Mouse (Mus musculus) cerebellum, adult 9-11 months (tissue): ENCODE measurements around the gene Psmb7.

Experiments used
- DNase-seq: peaks from one replicate; pipeline ENCODE4 v3.0.0; 2022

Gene Psmb7

DNA sequence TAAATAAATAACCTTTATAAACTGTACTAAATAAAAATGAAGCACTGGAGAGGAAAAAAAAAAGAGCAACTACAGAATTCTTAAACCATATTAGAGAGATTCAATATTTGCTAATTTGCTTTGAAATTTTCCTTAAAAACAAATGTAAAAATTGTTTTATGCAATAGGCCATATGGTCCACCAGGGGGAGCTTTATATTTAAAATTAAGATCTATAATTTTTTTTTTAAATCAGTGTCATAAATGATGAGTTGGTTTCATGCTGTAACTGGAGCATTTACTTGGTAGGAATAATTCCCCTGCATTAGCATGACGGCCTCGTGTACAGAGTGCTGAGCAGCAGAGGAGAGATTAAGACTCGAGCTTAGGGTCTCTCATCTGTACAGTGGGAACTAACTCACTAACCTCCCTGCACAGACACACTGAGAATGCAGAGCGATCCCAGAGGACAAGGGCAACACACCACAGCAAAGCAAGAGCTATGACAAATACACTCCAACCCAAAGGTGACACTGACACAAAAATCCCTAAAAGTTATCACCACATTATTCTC is 6.1 kb downstream of the Psmb7 start:
- no peak for DNase-seq

DNA sequence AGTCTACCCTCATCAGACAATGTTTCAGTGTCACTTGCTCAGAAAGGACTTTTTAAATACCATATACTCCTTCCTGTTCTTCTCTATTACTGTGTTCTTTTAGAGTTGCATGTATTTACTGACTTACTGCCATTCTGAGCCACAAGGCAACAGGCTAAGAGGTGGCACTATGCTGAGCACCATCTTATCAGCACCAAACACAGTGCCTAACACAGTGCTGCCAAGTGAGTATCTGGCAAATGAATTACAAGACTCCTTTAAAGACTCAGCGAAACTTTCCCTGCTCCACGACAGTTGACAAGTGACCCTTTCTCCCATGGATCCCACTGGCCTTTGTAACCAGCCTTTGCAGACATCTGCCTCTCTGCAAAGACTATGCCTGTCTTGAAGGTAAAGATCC is 13.3 kb downstream of the Psmb7 start:
- no peak for DNase-seq

DNA sequence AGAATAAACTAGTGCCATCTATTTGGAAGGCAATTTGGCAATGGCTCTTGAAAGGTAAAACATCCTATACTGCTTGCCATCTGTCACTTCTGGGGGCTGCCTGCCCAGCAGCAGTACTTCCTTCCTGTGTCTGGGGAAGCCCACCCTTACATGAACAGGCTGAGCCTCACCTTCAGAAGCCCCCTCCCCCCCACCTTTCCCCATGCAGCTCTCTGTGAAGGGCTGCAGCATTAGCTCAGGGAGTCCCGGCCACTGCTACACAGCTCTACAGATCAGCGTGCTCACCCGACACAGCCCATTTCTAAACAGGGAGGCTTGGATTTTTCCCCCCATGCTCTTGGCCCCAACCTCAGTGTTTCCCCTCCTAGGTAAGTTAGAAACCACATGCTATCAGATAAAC is 14.4 kb downstream of the Psmb7 start:
- DNase-seq, result no peak

DNA sequence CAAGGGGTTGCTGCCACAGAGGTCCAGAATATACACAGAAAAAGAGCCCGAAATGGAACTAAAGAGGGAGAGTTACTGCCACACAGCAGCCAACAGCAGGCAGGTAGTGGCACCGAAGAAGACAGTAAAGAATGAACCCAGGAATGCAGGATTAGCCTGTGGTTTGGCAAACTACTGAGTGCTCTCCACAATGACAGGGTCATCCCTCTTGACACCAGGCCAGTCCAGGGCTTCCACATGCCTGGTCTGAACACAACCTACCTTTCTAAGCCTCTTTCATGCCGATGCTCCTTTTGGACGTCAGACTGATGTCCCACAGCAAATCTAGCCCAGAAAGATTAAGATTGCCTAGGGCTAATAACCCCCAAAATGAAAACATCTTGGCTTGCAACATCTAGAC is 15.1 kb downstream of the Psmb7 start:
- DNase-seq, result no peak

DNA sequence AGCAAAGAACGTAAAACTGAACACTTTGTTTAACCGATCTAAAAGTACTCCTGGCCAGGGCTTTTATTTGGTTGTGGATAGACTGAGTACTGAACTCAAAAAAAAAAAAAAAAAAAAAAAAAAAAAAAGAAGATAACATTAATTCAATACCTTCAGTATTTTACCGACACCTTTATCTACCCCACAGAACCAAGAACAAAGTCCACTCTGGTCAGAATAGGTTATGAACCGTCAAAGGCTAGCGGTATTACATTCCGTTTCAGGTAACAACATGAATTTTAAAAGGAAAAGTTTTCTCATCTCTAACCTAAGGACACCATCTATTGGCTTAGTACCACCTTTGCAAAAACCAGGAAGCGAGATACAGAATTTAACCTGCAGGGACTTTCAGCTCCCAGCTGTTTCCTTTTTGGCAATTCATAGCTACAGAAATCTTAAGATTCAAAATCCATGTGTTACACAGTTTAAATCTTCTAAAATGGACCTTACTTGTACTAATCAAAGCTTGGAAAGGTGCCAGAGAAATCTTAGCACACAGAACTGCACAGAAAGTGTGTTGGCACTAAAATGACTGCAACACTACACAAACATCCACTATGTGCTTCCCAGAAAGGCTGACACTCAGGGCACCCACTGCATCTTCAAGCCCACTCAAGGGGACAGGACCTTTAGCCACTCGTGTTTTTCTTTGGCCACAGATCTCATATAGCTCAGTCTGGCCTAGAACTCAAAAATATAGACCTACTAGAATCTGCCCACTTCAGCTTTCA is 19.9 kb downstream of the Psmb7 start:
- DNase-seq, result no peak

DNA sequence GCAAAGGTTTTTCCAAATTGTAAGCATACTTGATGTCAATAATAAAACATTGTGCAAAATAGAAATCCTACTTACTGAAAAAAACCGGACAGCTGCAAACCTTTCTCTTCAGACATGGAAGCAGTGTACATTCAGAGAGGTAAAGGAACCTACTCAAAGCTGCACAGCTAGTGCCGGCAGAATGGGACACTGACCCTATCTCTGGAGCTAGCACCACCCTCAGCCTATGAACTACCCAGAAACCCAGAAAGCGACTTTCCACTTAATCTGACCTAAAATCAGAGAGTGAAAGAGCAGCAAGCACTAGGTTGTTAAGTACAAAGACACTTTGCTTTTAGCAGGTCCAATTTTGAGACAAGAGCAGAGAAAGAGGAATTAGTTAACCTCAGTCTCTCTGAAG is 20.5 kb downstream of the Psmb7 start:
- DNase-seq, result no peak

DNA sequence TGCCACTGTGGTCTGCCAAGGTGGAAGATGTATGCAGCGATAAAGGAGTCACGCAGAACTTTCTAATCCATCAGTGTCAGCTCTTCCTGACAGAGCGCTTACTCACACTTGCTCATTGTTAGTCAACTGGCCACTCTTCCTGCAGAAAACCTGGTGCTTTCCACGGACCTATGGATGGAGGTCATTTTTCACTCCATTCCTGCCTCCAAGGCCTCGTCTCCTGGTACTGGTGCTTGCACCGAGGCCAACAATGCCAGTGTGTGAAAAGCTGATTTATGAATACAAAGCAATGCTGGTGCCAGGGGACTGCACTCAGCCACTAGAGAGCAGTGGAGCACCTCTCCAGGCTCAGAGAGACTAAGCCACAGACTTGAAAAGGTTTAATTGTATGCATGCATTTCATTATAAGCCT is 22.3 kb downstream of the Psmb7 start:
- DNase-seq, result peak; percentile 68

DNA sequence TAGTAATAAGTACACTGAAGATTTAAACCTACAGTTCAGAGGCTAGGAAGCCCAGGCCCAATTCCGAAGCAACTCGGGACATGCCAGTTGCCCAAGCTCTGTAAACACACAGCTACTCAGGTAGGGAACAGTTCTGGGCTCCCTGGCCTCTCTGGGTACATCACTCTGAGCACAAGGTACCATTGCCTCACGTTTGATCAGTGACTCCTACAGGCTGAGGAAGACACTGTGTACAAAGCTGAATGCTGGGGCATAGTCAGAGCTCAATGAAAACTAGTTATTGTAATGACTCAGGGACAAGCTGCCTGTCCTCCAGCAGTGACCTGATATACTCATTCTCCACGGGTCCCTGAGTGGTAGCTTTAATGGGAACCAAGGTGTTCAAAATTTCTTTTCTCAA is 22.8 kb downstream of the Psmb7 start:
- no peak for DNase-seq

DNA sequence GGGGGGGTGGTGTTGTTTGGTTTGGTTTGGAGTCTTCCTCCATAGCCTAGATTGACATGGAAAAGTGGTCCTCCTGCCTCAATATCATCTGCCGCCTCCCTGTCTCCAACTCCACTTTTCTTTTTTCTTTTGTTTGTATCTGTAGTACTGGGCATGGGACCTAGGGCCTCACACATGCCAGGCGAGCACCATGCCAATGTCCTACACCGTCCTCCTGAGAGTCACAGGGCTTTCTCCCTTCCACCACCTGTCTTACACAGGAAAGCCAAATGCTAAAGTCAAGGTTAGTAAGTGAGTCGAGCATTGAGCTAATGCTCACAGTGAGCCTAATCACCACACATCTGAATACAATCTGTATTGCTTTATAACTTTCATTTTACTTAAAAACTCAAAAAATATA is 24.1 kb downstream of the Psmb7 start:
- DNase-seq, result peak; percentile 86

DNA sequence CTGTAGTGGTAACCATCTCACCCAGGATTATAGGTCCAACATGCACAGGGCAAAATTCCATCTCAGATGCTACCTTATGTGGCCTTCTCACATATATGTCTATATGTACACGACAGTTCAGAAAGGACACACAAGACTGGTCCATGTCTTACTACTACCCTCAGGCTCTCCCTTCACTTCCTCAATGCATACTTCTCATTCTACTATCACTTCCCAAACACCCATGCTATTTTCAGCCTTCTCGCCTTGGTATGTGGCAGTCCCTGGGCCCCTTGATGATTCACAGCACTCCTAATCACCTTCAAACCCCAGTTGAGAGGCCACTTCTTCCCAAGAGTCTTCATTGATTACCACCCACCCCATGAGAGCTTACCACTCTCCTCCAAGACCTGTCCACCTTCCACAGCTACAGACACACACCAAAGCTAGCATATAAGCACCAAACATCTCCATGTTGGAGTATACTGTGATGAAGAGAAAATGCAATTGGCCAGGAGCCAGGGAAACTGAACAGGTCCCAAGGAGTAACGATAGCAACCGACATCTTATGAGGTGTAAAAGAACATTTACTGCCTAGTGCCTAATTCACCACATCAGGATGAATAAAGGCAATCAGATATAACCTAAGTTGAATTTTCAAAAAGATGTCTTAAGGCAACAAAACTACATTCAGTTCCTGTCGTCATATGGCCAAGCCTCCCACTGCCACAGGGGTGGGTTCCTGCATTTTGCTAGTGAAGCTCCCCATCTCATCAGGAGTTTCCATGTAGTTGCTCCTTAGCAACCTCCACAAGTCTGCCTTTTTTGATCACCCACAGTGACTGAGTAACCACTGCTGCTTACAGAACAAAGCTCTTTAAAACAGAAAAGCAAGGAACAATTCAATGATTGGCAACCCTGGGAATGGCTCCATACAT is 26.7 kb downstream of the Psmb7 start:
- DNase-seq, result no peak

DNA sequence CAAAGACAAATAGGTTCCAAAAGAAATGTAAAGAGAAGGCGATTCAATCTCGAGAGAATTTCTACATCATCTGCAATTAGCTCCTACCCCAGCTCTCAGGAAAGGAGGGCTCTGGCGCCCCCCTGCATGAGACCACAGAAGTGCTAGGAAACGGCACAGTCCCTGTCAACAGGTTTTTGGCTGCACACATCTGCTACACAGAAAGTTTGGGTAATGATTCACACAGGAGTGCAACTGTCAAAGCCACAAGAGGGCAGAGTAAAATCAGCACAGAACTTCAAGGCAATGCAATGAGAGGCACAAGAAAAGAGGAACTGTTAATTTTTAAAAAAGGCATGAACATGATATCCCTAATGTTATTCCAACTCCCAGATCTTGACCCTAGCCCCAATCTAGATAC is 27.8 kb downstream of the Psmb7 start:
- DNase-seq, result no peak

DNA sequence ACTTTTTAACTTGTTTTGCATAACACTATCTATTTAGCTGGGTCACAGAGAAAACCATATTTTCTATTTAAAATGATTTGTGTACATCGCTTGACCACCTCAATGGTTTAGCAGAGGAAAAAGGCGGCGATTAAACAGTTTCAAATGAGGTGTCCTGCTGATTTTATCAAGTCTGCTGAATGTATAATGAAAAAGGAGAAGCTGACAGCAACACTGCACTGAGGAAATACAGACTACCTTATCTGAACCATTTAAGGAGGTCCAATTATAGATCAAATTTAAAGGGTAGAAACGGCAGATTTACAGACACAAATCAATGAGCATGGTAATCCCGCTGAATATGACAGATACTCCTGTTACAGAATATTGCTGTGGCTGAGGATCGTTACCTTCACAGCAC is 29.4 kb downstream of the Psmb7 start:
- DNase-seq, result no peak

DNA sequence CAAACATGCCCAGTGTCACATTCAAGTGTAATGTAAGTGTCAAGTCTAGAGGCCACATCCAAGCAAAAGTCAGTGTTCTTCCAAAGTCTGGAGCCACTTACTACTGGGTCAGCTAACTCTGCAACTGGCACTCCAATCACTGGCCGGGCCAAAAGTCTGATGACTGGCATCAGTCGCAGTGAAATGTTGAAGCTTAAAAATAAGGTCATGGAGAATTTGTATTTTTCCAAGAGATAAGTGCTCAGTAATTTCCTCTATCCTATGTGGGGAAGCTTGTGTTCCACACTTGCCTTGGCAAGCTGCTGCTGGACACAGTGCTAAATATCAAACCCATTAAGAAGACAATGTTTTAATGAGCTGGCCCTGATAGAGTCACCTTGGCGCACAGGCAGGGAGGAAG is 30.3 kb downstream of the Psmb7 start:
- DNase-seq, result peak; percentile 49

DNA sequence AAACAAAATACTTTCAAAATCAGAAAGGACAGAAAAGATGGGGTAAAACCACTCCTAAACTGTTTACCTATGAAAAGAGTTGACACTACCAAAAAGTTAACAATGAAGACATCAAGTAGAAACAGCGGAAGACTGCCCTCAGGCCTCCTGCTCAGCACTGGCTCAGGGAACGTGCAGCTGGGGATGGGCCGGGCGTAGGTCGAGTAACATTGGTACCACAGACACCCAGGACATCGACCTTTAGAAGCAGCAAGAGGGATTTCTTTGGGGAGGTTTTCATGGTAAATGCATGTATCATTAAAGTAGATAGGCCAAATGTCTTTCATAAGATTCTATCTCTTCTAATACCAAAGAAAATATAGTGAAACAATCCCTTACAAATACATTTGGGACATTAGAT is 31.3 kb downstream of the Psmb7 start:
- no peak for DNase-seq

DNA sequence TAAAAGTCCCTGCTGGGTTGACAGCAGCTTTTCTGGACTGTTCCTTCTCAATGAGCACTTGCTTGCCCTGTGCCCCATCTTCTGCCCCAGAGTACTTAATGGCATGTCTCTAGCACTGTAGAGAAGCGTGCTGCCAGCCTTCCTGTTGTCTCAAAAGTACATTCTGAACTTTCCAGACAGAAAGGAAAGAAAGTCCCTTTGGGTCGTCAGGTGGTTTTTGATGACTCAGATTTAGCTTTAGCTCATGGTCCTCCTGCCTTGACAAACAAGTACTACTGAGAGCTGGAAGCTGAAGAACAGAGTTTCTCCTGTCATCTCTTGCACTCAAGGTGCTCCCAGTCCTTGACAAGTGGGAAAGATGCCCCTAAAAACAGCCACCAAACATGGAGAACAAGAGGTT is 33.7 kb downstream of the Psmb7 start:
- DNase-seq, result no peak

DNA sequence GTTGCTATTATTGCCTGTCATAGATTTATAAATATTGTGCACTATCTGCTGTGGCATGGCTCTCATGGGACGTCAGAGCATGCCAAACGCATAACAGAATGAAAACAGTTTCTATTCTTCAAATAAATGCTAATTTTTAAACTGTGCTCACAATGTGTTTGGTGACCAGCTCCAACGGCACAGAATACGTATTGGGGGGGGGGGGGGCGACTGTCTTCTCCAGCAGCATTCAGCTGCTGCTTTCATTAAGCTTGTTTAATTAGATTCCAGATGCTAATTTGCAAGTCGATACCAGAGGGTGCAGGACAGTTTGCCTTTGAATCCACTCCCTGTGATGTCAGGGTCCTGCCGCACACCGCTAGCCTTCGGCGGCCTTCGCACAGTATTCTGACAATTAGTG is 34.6 kb downstream of the Psmb7 start:
- DNase-seq, result no peak

DNA sequence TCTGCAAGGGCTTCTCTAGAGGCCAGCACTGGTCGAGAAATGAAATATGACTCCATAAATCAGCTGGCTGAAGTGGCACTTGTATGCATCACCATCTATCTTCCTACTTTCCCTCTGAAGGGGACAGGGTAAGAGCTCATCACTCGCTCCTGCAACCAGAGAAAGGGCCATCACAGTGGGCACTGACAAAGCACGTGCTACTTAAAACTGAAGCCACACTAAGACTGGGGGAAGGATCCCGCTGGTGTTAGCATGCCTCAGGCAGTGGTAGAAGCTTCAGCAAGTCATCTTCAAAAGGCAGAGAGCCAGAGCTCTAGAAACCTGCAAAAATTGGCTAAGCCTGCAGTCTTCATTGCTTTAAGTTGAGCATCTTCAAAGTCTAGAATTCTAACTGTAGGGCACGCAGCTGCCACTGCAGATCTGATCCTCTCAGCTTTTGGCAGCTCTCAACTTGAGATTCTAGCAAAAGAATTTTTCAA is 35.0 kb downstream of the Psmb7 start:
- DNase-seq, result no peak

DNA sequence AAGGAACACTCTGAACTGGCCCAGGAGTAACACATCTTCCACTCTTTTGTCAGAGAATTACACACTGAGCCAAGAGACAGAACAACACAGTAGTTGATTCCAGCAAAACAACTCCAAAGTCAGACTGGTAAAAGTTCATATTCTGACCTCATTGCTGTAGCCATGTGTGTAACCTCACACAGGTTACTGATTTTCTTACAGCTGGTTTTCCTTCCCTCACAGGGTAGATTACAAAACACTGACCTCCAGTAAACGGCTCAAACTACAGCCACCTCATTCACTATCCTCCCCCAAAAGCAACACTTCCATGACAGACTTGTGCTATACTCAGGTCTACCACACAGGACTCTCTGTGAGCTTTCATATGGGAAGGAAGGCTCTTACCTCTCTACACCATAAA is 36.2 kb downstream of the Psmb7 start:
- no peak for DNase-seq

DNA sequence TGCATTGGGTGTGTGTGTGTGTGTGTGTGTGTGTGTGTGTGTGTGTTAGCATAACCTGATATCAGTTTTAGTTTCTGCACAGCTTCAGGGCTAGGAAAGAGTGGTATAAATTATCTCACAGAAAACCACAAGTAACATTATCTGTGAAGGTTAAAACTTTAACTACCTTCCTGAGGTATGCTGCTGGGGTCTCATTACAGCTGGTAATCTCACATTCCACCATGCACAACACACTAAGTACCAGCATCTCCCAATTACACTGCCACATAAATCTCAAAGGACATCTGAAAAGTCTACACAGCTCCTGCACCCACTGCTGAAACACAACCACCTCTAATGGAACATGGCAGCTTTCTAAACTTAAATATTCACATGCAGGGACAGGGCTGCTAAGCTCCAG is 43.0 kb downstream of the Psmb7 start:
- DNase-seq, result no peak

DNA sequence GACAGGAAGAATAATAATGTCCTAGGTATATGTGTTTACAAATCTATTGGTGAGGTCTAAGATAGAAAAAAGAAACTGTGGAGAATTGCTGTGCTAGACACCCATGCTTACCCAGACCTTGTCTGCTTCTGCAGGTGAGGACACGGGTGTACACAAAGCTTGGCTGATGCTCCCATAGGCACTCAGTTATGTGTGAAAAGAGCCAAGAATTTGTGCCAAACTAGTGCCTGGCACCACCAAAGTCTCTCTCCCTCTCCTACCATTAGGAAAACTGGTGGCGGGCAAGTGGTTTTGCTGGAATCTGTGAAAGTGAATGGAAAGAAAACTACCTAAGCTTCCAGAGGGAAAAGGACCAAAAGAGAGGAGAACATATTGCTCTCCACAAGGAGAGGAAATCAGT is 45.5 kb downstream of the Psmb7 start:
- peak; percentile 61 for DNase-seq

DNA sequence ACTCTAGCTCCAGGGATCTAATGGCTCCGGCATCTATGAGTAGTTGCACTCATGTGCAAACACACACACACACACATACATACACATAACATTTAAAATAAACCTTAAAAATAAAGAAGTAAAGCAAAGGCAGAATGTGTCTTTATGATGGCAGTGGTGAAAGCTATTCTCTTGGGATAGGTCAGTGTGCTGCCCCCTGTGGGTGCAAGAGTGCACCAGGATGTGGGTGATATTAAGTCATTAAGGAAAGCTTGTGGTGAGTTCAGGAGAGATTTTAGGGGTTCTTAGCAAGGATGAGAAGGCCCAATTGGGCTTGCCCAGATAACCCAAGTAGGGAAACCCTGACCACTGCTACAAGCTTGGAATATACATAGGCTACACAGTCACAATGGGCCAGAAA is 46.0 kb downstream of the Psmb7 start:
- DNase-seq, result no peak

DNA sequence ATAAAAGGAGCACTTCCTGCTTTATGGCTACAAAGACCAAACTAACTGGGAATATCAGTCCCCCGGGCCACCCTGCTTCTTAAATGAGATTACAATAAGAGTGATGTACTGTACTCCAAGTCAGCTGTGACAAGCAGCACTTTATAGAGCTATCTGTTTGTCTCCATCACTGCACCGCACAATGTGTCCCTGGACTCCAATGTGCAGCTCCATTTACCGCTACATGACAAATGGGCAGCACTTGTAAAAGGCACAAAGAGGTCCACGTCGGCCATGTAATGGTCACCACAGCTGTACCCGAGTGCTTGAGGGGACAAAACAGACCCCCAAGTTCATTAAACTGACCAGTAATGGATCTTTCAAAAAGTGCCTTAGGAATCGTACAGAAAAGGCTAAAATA is 49.0 kb downstream of the Psmb7 start:
- DNase-seq, result no peak

DNA sequence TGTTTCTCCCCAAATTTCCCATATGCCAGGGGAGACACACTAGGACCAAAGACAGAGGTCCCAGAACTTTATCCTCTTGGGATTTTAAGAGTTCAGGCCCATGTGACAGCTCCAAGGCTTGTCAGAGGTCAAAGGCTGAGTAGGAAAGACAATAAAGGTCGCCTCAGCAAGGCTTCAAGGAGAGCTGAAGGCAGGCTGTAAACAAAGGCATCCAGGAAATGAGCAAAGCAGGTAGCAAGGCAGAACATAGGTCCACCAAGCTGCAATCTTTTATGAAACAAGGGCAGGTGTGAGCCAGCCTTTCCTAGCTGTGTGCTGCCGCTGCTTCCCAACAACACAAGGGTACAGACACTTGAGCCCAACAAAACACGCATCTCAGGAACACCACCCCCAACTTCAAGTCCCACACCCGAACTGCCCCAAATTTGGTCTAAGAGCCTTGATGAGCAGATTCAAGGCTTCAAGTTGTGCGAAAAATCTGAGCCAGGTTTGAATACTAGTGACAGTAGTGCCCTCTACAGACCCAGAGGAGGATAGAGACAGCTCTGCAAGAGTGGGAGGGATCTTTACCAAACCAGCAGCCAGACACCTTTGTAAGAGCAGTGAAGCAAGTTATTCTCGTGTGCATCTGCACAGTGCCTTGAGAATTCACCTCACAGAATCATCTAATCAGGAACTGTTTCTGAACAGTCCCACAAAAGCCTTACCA is 52.0 kb downstream of the Psmb7 start:
- DNase-seq, result peak; percentile 49
